Mouse (Mus musculus) cortical plate, adult 2 months (tissue): ENCODE data around the gene Plxnc1. TPM values are rescaled to one million over a fixed set of nuclear protein-coding genes. Genes with fewer than 3 reads are reported as not detected.

ENCODE experiments used
- H3K27ac ChIP-seq: fragments of 200-500 bp; 2 replicates; pipeline ENCODE4 v1.5.1; 2012; ENCODE audit warnings: low read length, control low read depth, inconsistent platforms; ENCODE audit not compliant: insufficient read depth
- H3K4me1 ChIP-seq: fragments of 200-500 bp; 2 replicates; pipeline ENCODE4 v1.6.1; 2011; ENCODE audit warnings: low read length; ENCODE audit not compliant: control insufficient read depth, insufficient read depth
- H3K4me3 ChIP-seq: fragments of 200-500 bp; 2 replicates; pipeline ENCODE4 v1.5.1; 2011; ENCODE audit warnings: mild to moderate bottlenecking, low read length, control low read depth; ENCODE audit not compliant: insufficient read depth
- CTCF ChIP-seq: fragments of 200-500 bp; IDR thresholded peaks from 2 replicates; pipeline ENCODE4 v1.5.1; 2011; ENCODE audit warnings: mild to moderate bottlenecking, control low read depth, low read length; ENCODE audit not compliant: insufficient read depth; ENCODE audit errors: extremely low read depth
- POLR2A ChIP-seq: fragments of 200-500 bp; IDR thresholded peaks from 2 replicates; pipeline ENCODE4 v1.6.1; 2011; ENCODE audit warnings: mild to moderate bottlenecking, low read length, control low read depth; ENCODE audit not compliant: insufficient read depth; ENCODE audit errors: extremely low read depth
- polyA plus RNA-seq: library from polyadenylated mRNA; depleted of rRNA; stranded (reverse); fragments of >200 nt; gene quantifications from 2 replicates; pipeline ENCODE4 v1.2.3, GENCODE M21; 2012

Gene Plxnc1
- polyA plus RNA-seq, 1 experiment = 14.0 TPM

DNA sequence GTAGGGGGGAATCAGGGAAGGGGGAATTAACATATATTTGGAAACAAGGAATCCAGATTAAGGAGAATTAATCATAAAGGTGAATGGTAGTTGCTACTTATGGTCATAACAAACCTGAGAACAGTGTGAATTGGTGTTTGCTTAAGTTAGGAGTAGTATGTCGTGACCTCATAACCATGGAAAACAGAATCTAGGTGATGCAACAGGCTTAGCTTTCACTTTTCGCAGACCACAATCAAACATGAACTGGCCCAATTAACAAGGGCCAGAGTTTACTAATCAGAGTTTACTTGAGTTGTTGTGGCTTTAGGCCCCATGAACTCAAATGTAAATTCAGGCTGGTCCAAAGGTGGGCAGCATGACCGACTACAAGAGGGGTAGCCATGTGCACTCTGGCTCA, 150.7 kb downstream of the Plxnc1 start:
- Histone ChIP-seq H3K27ac (no peak overlapping the region), H3K4me1 (peaks cover 6% of the 10 kb centered on the region; the same call in 1 of the 2 replicates), H3K4me3 (no peak overlapping the region)
- TF ChIP-seq CTCF (no peak), POLR2A (no peak)

DNA sequence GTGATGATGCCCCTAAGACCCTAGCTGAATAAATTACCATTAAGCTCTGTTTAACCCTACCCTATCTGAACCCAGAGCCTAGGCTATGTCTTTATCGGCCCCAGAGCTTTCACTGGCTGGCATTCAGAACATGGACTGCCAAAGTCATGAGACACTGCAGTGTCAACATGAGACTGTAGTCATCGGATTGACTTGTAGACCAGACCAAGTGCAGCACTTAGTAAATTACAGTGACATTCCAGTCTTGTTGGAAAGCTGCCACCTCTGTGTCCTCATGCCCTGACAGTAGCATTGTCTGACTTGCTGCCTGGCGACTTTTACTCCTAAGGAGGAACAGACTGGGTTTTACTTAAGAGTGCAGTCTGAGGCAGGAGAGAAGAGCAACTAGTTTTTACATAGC, 155.4 kb downstream of the Plxnc1 start:
- Histone ChIP-seq H3K4me1 (peaks cover 1% of the 10 kb centered on the region; the same call in 1 of the 2 replicates), H3K27ac (no peak overlapping the region), H3K4me3 (no peak overlapping the region)
- TF ChIP-seq POLR2A = no peak
- no peak for TF ChIP-seq CTCF

DNA sequence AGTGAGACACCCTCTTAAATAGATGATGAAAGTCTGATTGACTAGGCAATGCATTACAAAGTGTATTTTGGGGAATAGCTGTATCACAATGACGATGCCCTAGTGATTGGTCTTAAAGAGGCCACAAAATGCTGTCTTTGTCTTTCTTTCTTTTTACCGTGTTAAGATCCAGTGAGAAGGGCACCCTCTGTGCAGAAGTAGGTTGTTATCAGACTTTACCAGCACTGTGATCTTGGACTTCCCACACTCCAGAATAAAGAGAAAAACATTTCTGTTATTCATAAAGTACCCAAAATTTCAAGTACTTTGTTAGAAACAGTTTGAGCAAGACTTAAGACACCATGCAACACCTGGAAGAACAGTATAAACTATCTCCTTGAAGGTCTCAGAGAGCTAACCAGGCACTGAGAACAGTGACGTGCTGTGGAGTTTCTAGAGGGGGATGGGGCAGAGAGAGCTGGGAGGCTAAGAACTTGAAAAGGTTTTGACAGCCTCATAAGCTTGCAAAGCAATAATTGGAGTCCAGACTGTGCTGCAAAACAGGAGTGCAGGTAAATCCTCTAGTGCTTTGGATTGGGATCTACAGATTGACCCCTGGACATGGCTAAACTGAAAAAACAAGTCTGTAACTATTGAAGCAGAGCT, 163.9 kb downstream of the Plxnc1 start:
- no peak for TF ChIP-seq CTCF
- Histone ChIP-seq H3K27ac (no peak overlapping the region), H3K4me1 (0 out of 2 replicates have a peak, but pooled peaks cover 1% of the 10 kb centered on the region), H3K4me3 (no peak overlapping the region)

DNA sequence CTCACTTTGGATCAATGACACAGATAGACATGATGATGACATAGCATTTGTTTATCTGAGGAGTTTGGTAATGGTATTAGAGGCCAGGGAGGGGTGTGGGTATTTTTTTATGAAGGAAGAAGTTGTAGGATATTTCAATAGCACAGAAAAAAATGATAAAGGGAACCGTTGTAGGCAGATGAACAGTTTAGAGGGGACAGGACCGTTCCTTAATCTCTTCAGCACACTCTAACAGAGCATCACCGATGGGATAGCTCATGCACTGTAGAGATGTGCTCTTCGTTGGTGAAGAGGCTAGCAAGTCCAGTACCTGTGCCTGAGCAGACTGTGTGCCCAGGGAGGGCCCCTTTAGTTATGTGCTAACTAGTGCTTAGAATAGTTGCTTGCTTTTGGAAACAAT, 165.3 kb downstream of the Plxnc1 start:
- Histone ChIP-seq H3K4me3 (no peak overlapping the region), H3K27ac (no peak overlapping the region), H3K4me1 (0 out of 2 replicates have a peak, but pooled peaks cover 1% of the 10 kb centered on the region)
- TF ChIP-seq POLR2A = no peak
- TF ChIP-seq CTCF = no peak

DNA sequence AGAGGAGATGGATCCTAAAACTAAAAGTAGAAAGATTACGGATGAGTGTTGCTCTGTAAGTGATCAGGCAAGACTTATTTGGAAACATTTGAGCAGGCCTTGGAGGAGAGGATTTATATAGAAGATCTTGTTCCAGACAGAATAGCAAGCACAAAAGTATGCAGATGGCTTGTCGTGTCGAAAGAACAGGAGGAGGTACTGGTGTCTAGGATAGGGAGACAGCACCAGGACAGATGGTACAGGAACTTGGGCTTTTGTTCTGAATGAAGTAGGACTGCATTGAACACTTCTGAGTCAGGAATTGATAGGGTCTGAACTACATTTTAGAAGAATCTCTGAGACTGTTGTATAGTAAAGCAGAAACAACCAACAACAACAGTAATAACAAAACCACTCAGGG, 167.1 kb downstream of the Plxnc1 start:
- no peak overlapping the region for H3K27ac ChIP-seq
- TF ChIP-seq POLR2A (no peak), CTCF (no peak)
- 0 out of 2 replicates have a peak, but pooled peaks cover 1% of the 10 kb centered on the region for H3K4me1 ChIP-seq
- H3K4me3 ChIP-seq = no peak overlapping the region

DNA sequence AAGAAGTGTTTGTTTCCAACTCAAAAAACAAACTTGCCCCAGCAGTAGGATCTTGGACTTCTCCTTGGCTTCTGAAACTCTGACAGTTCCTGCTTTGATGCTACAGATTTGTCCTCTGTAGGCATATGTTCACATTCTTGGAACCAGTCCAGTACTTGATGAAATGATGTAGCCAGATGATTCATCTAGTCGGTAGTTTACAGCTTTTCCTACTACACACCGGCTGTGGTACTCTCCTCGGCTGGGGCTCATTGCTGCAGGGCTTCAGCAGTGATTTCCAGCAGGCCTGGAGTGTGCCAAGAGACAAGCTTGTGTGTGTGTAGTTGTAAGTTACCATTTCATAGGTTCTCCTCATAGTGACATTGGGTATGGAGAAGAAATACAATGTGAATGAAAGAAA, 173.1 kb downstream of the Plxnc1 start:
- H3K27ac ChIP-seq = no peak overlapping the region
- no peaks in the 10 kb centered on the region for H3K4me1 ChIP-seq
- no peak for TF ChIP-seq CTCF
- no peak for TF ChIP-seq POLR2A
- H3K4me3 ChIP-seq = no peak overlapping the region

DNA sequence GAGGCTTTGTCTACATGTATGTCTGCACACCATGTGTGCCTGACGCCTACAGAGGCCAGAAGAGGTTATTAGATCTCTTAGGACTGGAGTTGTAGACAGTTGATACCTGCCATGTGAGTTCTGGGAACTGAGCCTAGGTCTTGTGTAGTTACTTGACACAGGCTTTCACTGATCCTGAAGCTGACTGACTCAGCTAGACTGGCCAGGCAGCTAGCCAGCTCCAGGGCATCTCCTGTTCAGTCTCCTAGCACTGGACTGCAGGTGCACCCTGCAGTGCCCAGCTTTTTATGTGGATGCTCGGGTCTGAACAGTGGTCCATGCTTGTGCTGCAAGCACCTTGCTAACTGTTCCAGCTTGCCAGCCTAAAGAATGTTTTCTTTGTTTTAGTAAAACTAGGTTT, 197.6 kb downstream of the Plxnc1 start:
- no peak overlapping the region for H3K4me3 ChIP-seq

DNA sequence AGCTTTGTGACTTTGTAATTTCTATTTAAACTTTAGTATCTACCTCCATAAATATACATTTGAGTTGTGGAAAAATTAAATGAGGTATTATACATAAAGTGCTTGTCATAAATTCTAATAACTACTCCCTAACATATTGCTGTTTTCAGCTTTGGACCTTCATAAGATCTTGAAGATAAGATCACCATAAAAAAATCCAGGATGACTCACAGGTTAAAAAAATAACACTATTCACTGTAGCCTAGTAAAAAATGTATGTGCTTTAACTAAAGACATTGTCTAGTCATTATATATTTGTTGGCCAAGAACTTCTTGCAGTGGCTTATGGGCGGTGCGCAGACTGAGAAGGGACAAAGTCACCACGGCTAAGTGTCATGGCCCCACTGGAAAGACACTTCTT, 203.2 kb downstream of the Plxnc1 start:
- Histone ChIP-seq H3K4me1 (no peaks in the 10 kb centered on the region), H3K4me3 (no peak overlapping the region), H3K27ac (no peak overlapping the region)
- TF ChIP-seq POLR2A = no peak
- TF ChIP-seq CTCF = no peak

More for the DNA sequence above, 197.6 kb downstream of the Plxnc1 start:
- no peak overlapping the region for H3K27ac ChIP-seq
- no peaks in the 10 kb centered on the region for H3K4me1 ChIP-seq
- TF ChIP-seq CTCF (no peak), POLR2A (no peak)
